Mouse (Mus musculus) adrenal gland (tissue): Measurements from ENCODE around the gene Unc5c.

Source experiments
- intact Hi-C: fragments of 180-260 bp; cut with DNase I; formaldehyde crosslinking; loops from one replicate; pipeline ENCODE4 v1.15.1; 2025

Unc5c gene

GRCm38 (mm10) chr3:141699177-141699576, 234.2 kb downstream of the Unc5c start:
- intact Hi-C loops = no loop called here

DNA sequence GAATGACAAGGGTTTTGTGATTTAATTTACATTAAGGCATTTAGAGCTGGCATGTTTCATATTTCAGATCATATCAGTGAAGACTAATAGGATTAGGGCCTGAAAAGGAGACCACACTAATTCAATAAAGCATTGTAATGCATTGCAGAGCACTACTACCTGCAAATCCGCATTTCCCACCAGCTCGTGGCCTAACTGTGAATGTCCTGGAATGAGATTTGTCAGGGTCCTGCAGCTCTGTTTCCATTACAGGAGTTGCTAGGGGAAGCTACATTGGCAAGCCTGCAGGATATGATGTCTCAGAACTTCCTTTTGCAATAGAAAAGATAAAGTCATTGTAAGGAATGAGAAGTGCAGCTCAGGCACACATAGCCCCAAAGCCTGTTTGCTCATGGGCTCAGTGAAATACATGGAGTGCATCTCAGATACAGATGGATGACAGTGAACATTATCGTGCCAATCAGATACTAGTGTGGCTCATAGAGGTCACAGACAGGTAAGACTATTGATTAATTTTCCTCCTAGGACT, 236.4 kb downstream of the Unc5c start:
- intact Hi-C loops = no loop called here

GRCm38 (mm10) chr3:141711601-141712000, 246.6 kb downstream of the Unc5c start:
- intact Hi-C loops = no loop called here

GRCm38 (mm10) chr3:141716371-141716770, 251.4 kb downstream of the Unc5c start:
- intact Hi-C loops = no loop called here

DNA sequence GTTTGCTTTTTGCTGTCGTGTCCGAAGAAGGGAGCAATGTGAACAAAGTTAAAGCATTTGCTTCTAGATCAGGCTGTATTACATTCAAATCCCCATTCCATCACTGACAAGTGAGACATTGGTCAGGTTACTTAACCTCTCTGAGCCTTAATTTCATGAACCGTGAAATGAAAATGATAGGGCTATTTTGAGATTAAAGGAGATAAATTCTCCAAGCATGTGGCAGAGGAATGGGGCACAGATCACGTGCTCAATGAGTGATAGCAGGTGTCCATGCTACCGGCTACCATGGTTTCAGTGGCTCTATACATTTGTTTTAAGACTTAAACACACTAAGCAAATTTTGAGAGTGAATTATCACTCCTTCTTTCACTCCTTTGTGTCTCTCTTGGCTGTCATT, 254.0 kb downstream of the Unc5c start:
- intact Hi-C loops = no loop called here

GRCm38 (mm10) chr3:141724499-141724898, 259.5 kb downstream of the Unc5c start:
- intact Hi-C loops = no loop called here

DNA sequence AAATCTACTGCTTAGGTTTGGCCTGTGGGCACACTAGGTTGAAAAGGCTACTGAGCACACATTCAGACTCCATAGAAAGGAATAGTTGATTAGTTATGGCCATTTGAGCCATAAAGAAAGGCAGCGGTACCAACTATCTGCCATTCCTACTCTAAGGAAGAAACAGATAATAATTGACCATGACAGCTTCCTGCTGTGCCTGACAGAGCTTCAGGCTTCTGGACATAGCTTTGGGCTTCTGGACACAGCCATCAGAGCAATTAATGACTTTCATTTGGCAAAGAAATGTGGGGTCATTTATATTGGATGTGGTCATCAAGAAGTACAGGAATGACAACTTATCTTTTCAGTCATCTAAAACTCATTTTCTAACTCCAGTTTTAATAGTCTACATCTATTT, 260.4 kb downstream of the Unc5c start:
- intact Hi-C loops = no loop called here

DNA sequence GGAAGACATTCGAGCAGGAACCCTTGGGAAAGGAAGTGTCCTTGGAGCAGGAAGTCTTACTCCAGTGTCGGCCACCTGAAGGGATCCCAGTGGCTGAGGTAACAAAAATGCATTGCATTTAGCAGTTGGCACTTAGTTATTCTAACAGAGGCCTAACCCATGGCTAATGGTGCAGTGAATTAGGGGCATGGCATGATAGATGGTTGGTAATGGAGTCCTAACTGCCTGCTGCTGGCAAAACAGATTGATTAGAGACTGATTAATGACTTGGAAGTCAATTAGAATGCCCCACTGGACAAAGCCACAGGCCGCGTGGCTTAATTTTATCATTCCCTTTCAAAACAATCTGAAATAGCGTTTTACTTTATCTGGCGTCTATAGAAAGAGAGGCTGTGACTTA, 268.8 kb downstream of the Unc5c start:
- intact Hi-C loops = no loop called here

GRCm38 (mm10) chr3:141735285-141735684, 270.3 kb downstream of the Unc5c start:
- intact Hi-C loops = no loop called here

GRCm38 (mm10) chr3:141745322-141745721, 280.3 kb downstream of the Unc5c start:
- intact Hi-C loops = no loop called here

- intact Hi-C loops = no loop called here
Measured at GRCm38 (mm10) chr3:141748694-141749381, 283.8 kb downstream of the Unc5c start.

GRCm38 (mm10) chr3:141752172-141752571, 287.2 kb downstream of the Unc5c start:
- intact Hi-C loops = no loop called here

DNA sequence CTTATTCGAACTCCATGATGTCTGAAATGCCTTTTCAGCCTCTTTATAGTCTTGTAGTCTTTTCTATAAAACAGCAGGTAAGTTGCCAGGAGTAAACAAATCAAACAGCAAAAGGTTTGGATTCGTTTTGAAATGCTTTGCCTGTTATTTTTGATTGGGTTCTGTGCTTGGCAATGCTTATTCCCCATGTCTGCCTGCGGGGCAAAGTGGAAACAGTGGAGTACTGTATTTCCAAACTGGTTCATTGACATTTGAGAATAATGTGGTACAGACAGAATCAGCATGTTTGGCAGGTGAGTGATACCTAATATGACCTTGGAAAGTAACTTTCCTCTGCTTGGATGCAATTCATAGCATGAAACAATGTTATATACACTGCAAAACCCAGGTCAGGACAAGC, 292.2 kb downstream of the Unc5c start:
- intact Hi-C loops = no loop called here

DNA sequence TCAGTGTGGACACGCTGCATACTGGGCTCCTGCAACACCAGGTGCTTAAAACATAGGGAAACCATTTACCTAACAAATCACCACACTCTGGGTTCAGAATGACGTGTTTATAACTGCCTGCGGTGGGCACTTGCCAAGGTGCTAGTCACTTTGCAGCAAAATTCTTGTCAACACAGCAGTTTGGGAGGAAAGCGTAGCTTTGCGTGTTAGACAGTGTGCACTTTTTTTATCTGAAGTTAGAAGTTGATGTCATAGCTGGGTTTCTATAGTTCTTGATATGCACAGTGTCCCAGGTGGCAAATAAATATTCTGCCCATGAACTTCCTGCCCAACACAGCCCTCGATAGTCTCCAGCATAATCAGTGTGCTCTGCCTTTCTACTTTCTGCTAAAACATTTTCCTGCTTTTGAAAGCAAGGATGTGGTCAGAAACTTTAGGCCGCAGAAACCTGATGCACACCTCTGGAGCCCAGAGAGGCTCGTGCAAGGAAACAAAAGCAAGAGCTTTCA, 313.4 kb downstream of the Unc5c start:
- intact Hi-C loops = no loop called here

DNA sequence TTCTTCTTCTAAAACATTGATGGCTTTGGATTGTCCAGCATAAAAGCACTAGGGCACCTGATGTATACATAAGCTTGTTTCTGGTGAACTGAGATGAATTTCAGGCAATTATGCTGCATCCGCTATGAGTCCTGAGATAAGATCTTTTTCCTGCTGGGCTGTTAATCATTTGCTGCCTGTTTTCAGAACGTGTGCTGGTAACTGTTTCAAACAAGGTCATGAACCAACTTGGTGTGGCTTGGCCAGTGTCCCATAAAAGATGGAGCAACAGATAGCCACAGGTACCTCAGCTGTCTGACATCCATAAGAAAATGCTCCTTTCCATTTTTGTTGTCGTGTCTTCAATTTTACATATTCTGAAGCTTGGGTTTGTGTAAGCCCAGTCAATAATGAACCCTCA, 314.2 kb downstream of the Unc5c start:
- intact Hi-C loops = no loop called here

- intact Hi-C loops = no loop called here
Measured at GRCm38 (mm10) chr3:141782553-141782952, 317.5 kb downstream of the Unc5c start.

DNA sequence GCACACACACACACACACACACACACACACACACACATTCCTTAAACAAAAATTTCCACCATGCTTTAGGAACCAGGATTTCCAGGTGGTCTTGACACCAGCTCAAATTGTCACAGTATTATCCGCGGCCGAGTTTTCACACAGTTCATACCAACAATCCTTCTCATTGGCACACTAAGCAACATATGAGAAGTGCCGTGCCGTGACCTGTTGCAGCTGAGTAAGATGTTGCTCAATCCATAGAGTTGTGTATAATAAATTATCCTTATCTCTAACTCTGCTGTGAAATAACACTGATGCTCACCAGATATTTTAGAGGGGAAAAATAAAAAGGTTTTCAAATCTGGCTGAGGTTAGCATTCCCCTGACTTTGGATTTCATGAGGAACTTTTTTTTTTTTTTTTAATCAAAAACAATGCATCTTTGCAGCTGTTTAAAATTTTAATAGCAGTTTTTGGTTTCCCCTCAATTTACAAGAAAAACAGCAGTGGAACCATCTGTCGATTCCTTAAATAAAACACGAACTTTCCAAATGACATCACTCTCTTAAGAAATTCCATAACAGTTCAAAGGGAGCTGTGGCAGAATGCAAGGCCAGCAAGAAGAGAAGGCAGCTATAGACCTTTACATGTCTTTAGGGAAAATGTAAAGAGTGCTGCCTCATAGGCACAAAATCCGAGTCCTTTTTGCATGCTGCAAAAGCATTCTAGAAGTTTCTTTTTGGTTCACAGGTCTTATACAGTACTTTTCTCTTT, 326.2 kb downstream of the Unc5c start:
- intact Hi-C loops = no loop called here

- intact Hi-C loops = no loop called here
Measured at GRCm38 (mm10) chr3:141792106-141792505, 327.1 kb downstream of the Unc5c start.

- intact Hi-C loops = no loop called here
Measured at GRCm38 (mm10) chr3:141793755-141794154, 328.7 kb downstream of the Unc5c start.

- intact Hi-C loops = no loop called here
Measured at GRCm38 (mm10) chr3:141794371-141794770, 329.4 kb downstream of the Unc5c start.

DNA sequence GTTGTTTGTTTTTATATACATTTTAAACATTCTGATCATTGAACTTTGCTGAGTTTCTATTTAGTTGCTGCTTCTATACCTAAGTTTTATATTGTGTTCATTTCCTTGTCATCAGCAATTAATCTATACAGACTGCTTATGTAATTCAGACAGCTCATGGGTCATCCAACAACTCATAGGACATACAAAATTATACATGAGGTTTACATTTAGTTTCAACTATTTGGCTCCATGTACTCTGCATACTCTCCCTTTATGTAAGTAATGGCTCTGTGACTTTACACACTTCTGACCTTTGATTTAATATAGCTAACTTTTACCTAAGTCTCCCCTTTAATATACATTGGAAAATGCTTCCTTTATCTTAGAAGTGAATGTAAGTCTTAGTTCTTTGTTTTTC, 332.4 kb downstream of the Unc5c start:
- intact Hi-C loops = no loop called here

- intact Hi-C loops = no loop called here
Measured at GRCm38 (mm10) chr3:141797789-141798188, 332.8 kb downstream of the Unc5c start.

DNA sequence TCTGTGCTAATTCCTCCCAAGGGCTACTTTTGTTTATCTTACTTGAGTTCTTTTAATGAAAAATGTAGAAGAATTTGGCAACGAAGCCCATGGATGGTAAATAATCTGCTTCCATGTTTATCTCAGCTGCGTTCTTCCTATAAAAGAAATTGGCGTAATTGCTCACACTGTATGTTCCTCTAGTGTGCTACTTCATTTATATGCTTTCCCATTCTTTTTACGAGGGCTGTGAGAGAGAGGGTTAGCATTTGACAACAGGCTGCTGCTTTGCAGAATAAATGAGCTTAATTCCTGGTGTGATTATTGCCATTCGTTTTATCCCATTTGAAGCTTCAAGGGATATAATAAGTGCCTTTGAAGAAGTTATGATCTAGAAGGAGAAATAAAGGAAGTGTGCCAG, 339.1 kb downstream of the Unc5c start:
- intact Hi-C loops = no loop called here
